Mouse (Mus musculus) cerebellum, adult 2 months (tissue): ENCODE measurements at regions not wholly inside any gene's neighbourhood (a gene's known extent, or its start where the extent isn't known, plus 50 kb on each side); places are given as distances from the start of the nearest gene placed in this dataset.

ENCODE experiments used
- CTCF ChIP-seq: fragments of 200-500 bp; IDR thresholded peaks from 2 replicates; pipeline ENCODE4 v1.5.1; 2011; ENCODE audit warnings: low read depth, mild to moderate bottlenecking, control low read depth, low read length, moderate library complexity, borderline replicate concordance; ENCODE audit not compliant: insufficient read depth
- POLR2A ChIP-seq: fragments of 200-500 bp; IDR thresholded peaks from 2 replicates; pipeline ENCODE4 v1.6.1; 2011; ENCODE audit warnings: low read length, control low read depth, borderline replicate concordance; ENCODE audit not compliant: insufficient read depth

- TF ChIP-seq CTCF (no peak), POLR2A (no peak)
Observed at GRCm38 (mm10) chr2:50949717-50950116, 199.2 kb downstream of the Rnd3 start.
